Mouse (Mus musculus) thymus, adult 2 months (tissue): ENCODE measurements around the gene Pgm5. TPM values are rescaled to one million over a fixed set of nuclear protein-coding genes. Genes with fewer than 3 reads are reported as not detected.
A peak's percentile ranks its signal among the peaks of the same experiment; 100 is the strongest.

Source experiments
- DNase-seq: peaks from one replicate; pipeline ENCODE4 v3.0.0; 2021
- H3K27ac ChIP-seq: fragments of 200-500 bp; 2 replicates; pipeline ENCODE4 v1.5.1; 2012; ENCODE audit warnings: low read length, control low read depth; ENCODE audit not compliant: control insufficient read depth, insufficient read depth
- H3K27me3 ChIP-seq: fragments of 200-500 bp; 2 replicates; pipeline ENCODE4 v1.6.1; 2012; ENCODE audit warnings: mild to moderate bottlenecking, low read length, moderate library complexity, mixed read lengths; ENCODE audit not compliant: control insufficient read depth, insufficient read depth
- H3K36me3 ChIP-seq: fragments of 200-500 bp; 2 replicates; pipeline ENCODE4 v1.6.1; 2012; ENCODE audit warnings: mild to moderate bottlenecking, low read length, moderate library complexity; ENCODE audit not compliant: control insufficient read depth, insufficient read depth
- H3K4me1 ChIP-seq: fragments of 200-500 bp; replicated peaks from 2 replicates; pipeline ENCODE4 v1.6.1; 2012; ENCODE audit warnings: low read length; ENCODE audit not compliant: control insufficient read depth, insufficient read depth
- H3K4me3 ChIP-seq: fragments of 200-500 bp; 2 replicates; pipeline ENCODE4 v1.5.1; 2012; ENCODE audit warnings: mild to moderate bottlenecking, low read length, control low read depth, moderate library complexity; ENCODE audit not compliant: control insufficient read depth, insufficient read depth
- CTCF ChIP-seq: fragments of 200-500 bp; IDR thresholded peaks from 2 replicates; pipeline ENCODE4 v1.5.1; 2012; ENCODE audit warnings: mild to moderate bottlenecking, control low read depth, low read length, moderate library complexity, borderline replicate concordance; ENCODE audit not compliant: control insufficient read depth, poor library complexity, insufficient read depth; ENCODE audit errors: extremely low read depth
- POLR2A ChIP-seq: fragments of 200-500 bp; IDR thresholded peaks from 2 replicates; pipeline ENCODE4 v1.6.1; 2012; ENCODE audit warnings: mild to moderate bottlenecking, low read length, control low read depth, moderate library complexity; ENCODE audit not compliant: control insufficient read depth, poor library complexity, insufficient read depth; ENCODE audit errors: extremely low read depth
- WGBS: fragments of 180-500 bp; shearing (Covaris S2); methylation state at CpG from one replicate; pipeline ENCODE4 v1.1.7; 2018; 5-methylcytosine and 5-hydroxymethylcytosine counted together
- polyA plus RNA-seq: library from polyadenylated mRNA; depleted of rRNA; stranded (reverse); fragments of >200 nt; gene quantifications from 2 replicates; pipeline ENCODE4 v1.2.3, GENCODE M21; 2012

Pgm5 gene
- polyA plus RNA-seq, 1 experiment: 7.2 TPM

GRCm38 (mm10) chr19:24865436-24865835 is 3.8 kb upstream of the Pgm5 start:
- H3K4me3 ChIP-seq: no peak overlapping the region
- H3K36me3 ChIP-seq: no peaks in the 10 kb centered on the region
- no peaks in the 10 kb centered on the region for H3K4me1 ChIP-seq
- DNase-seq: no peak
- WGBS: 91% methylated on average over 9 of the region's 9 CpGs
- no peak for TF ChIP-seq CTCF
- TF ChIP-seq POLR2A: no peak
- H3K27me3 ChIP-seq: no peaks in the 10 kb centered on the region; the same call in 1 of the 2 replicates
- H3K27ac ChIP-seq: no peak overlapping the region

DNA sequence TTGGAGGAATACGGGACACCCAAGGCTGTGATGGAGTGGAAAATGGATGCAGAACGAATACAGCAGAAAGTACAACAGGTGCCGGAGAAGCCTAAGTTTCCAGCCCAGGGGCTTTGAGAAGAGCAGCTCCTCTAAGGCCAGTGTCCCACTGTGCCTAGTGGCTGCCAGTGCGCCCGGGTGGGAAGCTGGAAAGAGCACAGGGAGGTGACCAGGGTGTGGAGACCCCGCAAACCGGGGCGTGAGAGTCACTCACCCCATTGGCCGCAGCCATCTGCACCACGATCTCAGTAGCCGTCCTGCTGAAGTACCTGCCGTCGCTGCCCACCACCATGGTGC is 411 bp downstream of the Pgm5 start:
- no peaks in the 10 kb centered on the region; the same call in 1 of the 2 replicates for H3K27me3 ChIP-seq
- no peaks in the 10 kb centered on the region for H3K36me3 ChIP-seq
- no peak overlapping the region for H3K27ac ChIP-seq
- TF ChIP-seq CTCF: no peak
- TF ChIP-seq POLR2A: no peak
- no peak for DNase-seq
- no peaks in the 10 kb centered on the region for H3K4me1 ChIP-seq
- 39% methylated on average over 13 of the region's 13 CpGs for WGBS
- H3K4me3 ChIP-seq: peak overlapping the region; percentile 11; the same call in 1 of the 2 replicates

DNA sequence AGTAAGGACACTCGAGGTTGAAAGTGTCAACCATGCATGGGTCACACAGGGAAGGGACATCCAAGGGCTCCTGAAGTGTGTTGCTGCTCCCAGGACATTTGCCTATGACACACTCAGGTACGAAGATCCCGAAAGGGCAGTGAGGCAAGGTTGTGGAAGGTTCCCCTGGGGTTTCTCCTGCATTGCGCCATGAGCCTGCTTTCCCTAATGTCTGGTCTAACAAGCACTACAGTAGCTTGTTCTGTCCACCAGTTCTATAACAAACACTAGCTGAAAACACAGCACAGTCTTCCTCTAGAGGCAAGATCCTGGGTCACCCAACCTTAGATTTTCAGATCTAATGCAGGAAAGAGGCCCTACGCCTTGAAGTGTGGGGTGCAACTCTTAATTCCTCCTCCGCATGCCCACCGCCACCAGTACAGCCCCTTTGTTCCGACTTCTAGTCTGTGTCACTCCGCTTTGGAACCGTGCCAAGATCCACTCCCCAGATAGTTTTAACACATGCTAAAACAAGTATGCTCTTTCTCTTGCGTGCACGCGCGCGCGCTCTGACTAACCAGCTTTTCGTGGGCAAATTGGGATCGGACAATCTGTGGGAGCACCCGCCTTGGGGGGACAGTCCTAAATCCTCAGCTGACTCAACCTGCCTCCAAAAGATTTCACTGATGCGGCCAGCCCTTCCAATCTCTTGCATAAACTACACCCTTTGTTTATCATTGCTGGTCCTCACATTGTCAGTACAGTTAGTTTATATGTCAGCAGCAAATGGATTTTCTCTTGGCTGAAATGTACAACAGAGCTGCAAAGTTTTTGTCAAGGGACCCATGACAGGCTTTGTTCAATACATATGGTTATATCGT is 10.0 kb downstream of the Pgm5 start:
- no peaks in the 10 kb centered on the region for H3K4me1 ChIP-seq
- H3K27me3 ChIP-seq: no peaks in the 10 kb centered on the region
- no peak overlapping the region for H3K4me3 ChIP-seq
- no peak for DNase-seq
- 92% methylated on average over 21 of the region's 21 CpGs for WGBS
- TF ChIP-seq CTCF: no peak
- TF ChIP-seq POLR2A: no peak
- no peaks in the 10 kb centered on the region for H3K36me3 ChIP-seq
- no peak overlapping the region for H3K27ac ChIP-seq

DNA sequence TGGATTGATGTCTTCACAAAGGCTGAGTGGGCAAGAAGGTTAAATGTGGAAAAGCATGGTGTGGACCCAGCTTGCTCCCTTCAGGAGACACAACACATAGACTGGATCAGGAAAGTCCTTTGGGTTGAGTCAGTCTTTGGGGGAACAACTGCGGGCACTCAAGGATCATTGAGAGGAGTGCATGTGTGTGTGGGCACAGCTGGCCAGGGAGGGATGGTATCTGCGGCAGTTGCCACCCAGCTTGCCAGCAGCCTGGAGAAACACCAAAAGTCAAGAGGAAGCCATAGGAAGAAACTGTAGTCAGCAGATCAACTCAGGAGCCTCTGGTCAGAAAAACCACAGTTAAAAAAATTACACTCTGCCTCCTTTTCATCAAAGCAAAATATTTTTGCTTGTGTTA is 12.8 kb downstream of the Pgm5 start:
- WGBS: 71% methylated on average over 2 of the region's 2 CpGs
- Histone ChIP-seq H3K4me1 (no peaks in the 10 kb centered on the region), H3K27me3 (no peaks in the 10 kb centered on the region), H3K27ac (no peak overlapping the region), H3K36me3 (no peaks in the 10 kb centered on the region), H3K4me3 (no peak overlapping the region)
- TF ChIP-seq CTCF (no peak), POLR2A (no peak)
- no peak for DNase-seq

- no peaks in the 10 kb centered on the region for H3K4me1 ChIP-seq
- H3K27me3 ChIP-seq: no peaks in the 10 kb centered on the region
- no peak for DNase-seq
- H3K27ac ChIP-seq: no peak overlapping the region
- H3K36me3 ChIP-seq: no peaks in the 10 kb centered on the region
- no peak for TF ChIP-seq POLR2A
- TF ChIP-seq CTCF: no peak
- no peak overlapping the region for H3K4me3 ChIP-seq
- 92% methylated on average over 7 of the region's 7 CpGs for WGBS
These were observed 13.3 kb downstream of the Pgm5 start for GRCm38 (mm10) chr19:24848345-24848744.

DNA sequence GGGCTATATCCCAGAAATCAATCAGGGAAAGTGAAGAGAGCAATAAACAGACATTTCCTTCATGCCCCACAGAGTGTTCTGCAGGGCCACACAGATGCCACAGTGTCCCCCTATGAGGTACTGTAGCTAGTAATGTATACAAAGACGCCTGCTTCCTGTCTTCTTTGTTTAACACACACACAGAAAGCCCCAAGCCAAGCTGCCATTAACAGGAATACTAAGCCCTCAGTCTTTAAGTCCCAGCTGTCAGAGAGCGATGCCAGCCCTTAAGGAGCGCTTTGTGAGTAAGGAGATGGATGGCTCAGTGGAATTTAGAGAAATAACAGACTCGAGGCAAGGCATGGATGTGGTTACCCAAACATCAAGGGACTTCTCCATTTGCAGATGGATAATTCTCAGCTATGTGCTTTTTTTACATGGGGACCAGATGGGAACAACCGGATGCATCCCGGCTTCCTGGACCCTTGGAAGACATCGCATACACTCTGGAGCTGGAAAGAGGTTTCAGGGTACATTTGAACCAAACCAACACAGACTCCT is 16.6 kb downstream of the Pgm5 start:
- Histone ChIP-seq H3K27me3 (no peaks in the 10 kb centered on the region), H3K4me1 (no peaks in the 10 kb centered on the region), H3K4me3 (no peak overlapping the region), H3K36me3 (no peaks in the 10 kb centered on the region), H3K27ac (no peak overlapping the region)
- no peak for DNase-seq
- TF ChIP-seq POLR2A: no peak
- no peak for TF ChIP-seq CTCF
- 47% methylated on average over 7 of the region's 7 CpGs for WGBS
